Mouse (Mus musculus) gastrocnemius, postnatal 4 days (tissue): ENCODE measurements around the gene Ccdc73. TPM values are rescaled to one million over a fixed set of nuclear protein-coding genes. Genes with fewer than 3 reads are reported as not detected.
"Not testable (repeated sequence)": the region's sequence is repeated elsewhere in the genome, so short reads cannot be mapped to it uniquely, and the experiment has no call there.

Experiments used
- DNase-seq, 2 experiments: peaks; one replicate each; pipeline ENCODE4 v3.0.0; 2021 to 2022; ENCODE audit warnings: low spot score in 2 of 2, mixed read lengths in 2 of 2
- total RNA-seq, 2 experiments: library from RNA; stranded (reverse); gene quantifications; 2 replicates each; pipeline ENCODE4 v1.2.3; 2021

Ccdc73 gene
- total RNA-seq, 2 experiments from 2014 or later = 3.1 to 4.1 TPM

GRCm38 (mm10) chr2:105023815-105024214 lies 156.2 kb downstream of the Ccdc73 start:
- no peak for DNase-seq

DNA sequence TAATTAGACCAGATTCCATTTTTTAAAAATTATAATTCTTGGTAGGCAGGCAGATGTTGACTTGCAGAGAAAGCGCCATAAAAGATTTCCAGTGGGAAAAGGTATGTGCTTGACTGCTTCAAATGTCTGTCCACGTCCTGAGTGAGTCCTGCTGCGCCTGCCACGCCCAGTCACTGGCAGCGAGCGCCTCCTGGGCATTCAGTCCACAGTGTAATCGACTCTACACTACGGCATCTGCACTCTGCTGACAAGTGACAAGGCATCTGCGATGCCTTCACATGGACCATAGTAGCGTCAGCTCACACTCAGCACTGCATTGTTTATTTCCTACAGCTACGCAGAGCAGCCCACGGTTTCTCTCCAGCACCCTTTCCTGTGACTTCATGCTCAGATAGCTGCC lies 158.0 kb downstream of the Ccdc73 start:
- DNase-seq = not testable (repeated sequence)

DNA sequence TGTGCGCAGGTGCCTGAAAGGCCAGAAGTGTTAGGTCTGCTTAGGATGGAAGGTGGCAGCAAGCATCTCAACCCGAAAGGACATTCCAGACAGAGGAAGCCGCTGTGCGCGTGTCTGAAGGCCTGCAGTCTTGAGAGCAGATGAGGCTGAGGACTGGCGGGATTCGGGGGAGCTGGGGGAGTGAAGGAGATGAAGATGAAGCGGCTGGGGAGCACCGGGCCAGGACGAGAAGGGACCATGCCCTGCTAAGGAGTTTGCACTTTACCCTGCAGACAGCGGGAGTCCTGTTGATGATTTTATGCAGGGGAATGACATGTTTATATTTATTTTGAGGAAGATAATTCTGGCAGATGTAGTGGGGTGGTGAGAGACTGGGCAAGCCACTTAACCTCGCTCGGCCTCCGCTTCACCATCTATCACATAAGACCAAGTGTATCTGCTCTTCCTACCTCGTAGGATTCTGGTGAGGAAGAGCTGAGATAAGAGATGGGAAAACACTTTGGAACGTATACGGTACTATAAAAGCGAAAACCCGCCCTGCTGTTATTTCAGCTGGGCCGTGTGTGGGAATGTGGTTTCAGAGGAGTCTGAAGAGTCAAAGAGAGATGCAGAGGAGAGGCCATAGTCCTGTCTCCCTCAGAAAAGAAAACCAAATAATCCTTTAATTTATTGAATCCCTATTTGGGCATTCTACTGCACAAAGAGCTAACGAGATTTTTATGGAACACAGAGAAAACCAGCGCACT lies 159.5 kb downstream of the Ccdc73 start:
- no peak for DNase-seq

GRCm38 (mm10) chr2:105028806-105029205 lies 161.2 kb downstream of the Ccdc73 start:
- DNase-seq = no peak

- no peak for DNase-seq
Measured at GRCm38 (mm10) chr2:105030505-105030904, 162.9 kb downstream of the Ccdc73 start.

GRCm38 (mm10) chr2:105034084-105034483 lies 166.5 kb downstream of the Ccdc73 start:
- DNase-seq = no peak

GRCm38 (mm10) chr2:105035985-105036384 lies 168.4 kb downstream of the Ccdc73 start:
- no peak for DNase-seq

- DNase-seq = no peak
Measured at GRCm38 (mm10) chr2:105036401-105037070, 168.9 kb downstream of the Ccdc73 start.

- no peak for DNase-seq
Measured at GRCm38 (mm10) chr2:105037956-105038569, 170.5 kb downstream of the Ccdc73 start.

- no peak for DNase-seq
Measured at GRCm38 (mm10) chr2:105038879-105039278, 171.3 kb downstream of the Ccdc73 start.

GRCm38 (mm10) chr2:105040859-105041258 lies 173.3 kb downstream of the Ccdc73 start:
- no peak for DNase-seq

DNA sequence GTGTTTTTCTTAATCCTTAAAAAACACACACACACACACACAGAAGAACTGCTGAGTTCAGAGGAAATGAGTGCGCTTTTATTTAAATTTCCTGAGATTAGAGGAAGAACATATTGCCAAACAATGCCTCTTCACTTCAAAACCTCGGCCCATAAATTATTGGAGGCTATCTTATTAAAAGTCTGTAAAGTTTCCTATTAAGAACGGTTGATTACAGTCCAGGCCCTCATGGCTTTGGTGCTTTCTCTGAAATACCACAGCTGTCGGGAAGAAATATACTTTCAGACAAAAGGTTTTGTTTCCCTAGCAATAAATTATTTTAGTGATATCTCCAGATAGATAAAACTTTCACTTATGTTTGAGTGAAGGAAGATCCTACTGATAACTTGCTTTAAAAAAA lies 175.5 kb downstream of the Ccdc73 start:
- DNase-seq = no peak

DNA sequence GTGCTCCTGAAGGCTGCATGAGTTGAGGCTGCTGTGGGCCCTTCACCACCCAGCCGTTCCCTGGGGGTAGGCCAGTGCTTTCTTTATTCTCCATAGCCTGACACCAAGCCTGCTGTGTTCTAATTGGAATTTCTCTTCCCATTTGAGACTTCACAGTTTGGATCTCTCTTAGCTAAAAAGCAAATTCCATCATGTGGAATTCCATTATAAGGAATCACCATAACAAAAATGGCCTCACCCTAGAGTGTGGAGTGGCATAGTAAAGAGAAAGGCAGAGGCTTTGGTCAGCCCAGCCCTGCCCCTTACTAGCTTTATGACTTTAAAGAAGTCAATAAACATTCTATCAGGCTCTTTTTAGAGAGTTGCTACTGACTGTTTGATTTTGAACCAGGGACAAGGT lies 180.7 kb downstream of the Ccdc73 start:
- DNase-seq = no peak

DNA sequence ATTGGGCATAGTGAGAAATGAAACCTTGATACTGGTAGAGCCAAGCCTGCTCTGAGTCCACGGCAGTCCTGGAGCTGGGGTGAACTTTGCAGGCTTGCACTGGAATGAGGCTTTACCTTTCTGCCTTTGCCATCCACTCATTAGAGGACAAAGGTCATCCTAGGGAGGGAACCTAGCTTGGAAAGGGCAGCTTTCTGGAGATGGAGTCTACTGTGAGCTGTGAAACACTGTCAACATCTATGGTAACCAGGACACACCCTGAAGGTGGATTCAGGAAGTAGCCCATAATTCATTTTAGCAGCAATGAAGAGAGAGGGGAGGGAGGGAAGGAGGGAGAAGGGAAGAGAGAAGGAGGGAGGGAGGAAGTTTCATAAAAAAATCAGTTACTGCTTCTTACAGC lies 187.9 kb downstream of the Ccdc73 start:
- no peak for DNase-seq

DNA sequence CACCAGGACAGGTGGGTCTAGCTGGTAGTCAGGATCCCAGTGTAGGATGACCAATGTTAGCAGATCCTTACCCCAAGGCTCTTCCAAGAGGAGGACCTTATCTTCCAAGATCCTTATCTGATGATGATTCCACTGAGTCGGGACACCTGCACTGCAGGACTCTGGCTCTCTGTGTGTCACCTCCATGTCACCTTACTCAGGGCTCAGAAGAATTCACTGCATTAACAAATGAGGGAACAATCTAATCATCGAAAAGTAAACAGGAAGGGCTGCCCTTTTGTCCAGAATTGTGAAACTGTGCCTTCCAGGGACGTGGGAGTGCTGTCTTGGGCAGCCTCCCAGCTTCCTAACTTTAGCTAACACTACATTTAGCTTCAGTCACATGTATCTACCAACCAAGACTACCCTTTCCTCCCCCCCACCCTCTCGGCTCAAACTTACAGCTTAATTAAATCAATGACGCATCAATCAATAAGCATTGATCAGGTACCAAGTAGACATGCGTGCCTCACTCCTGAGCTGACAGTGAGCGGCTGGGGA lies 191.0 kb downstream of the Ccdc73 start:
- no peak for DNase-seq

DNA sequence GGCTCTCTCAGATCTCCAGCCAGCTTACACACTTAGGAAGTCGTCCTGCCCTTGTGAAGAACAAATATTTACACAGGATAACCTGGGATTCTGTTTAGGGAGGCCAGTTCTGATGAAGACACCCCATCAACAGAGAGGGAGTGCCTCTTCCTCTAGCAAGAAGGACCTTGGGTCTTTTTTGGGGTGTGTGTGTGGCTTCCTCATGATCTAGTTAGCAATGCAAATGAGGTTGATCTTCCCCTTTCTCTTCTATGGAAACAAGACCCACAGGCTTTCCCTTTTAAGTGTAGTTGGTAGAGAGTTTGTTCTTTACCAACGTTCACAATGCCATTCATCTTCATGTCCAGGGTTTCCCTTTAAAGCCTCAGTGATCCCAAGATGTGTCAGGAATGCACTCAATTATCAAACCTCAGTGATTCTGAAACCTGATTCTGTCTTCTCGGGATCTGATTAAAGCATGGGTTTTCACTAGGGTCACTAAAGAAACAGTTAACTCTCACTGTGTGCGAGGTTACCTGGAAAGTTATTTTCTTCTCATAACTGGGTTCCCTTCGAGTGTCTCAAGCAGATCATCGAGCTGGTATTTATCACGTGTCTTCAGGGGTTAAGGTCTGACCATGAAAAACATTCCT lies 195.3 kb downstream of the Ccdc73 start:
- DNase-seq = no peak

Other genes starting within 250 kb of the Ccdc73 start
- 1 to 10 TPM; 7.1 to 9.5 TPM for gene Tcp11l1, start 155.6 kb upstream of the Ccdc73 start, total RNA-seq
- gene Pin1rt1, start 151.4 kb upstream of the Ccdc73 start, total RNA-seq = not detected
- 1 to 10 TPM; 2.4 to 3.3 TPM for gene Depdc7, start 124.9 kb upstream of the Ccdc73 start, total RNA-seq
- gene Qser1, start 51.0 kb upstream of the Ccdc73 start, total RNA-seq = 10 to 100 TPM; 27.6 to 28.5 TPM
- gene Prrg4, start 17.9 kb upstream of the Ccdc73 start, total RNA-seq = 1 to 10 TPM in 1 of 2 experiments, under 1 TPM in 1; 0.78 to 1.6 TPM
- gene Eif3m, start 149.3 kb downstream of the Ccdc73 start, total RNA-seq = 100 to 1,000 TPM; 134 to 136 TPM
- gene Gm11060, start 224.2 kb downstream of the Ccdc73 start, total RNA-seq = not detected